Mouse (Mus musculus) adipocyte (in vitro differentiated cells): ENCODE measurements around the gene Tor2a.

Experiments used
- DNase-seq: peaks from one replicate; pipeline ENCODE4 v3.0.0-alpha.2; 2016; ENCODE audit warnings: low spot score

Tor2a gene

DNA sequence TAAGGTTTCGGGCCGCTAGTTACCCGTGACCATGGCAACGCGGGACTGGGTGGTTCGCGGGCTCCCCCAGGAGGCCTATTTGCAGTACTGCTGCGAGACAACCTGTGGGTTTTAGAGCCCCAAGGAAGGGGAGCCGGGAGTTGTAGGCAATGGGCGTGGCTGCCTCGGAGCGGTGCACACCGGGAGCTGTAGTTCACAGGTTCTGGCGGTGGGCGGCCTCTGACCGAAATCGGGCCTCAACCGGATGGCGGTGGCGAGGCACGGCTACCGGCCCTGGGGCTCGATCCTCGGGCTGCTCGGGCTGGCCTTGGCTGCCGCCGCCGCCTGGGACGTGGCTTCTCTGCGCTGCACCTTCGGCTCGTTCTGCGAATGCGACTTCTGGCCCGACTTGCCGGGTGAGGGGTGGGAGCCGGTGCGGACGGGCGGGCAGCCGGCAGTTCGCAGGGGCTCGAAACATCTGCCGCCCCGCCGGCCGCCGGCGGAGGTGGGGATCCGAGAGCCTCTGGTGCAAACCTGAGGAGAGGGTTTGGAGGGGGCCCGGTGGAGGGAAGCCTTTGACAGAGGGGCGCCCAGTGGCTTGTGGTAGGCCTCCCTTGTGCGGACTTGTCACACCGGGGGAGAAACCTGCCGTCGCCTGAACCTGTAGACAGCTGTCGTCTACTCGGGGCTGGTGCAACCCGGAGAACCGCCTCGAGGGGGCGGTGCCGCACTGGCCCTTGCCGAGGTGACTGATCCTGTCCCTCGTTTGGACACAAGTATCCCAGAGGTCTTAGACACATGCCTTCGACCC lies at the start of gene Tor2a:
Tor2a (plus strand) TSS at position 179 of the 790 bp plus-strand sequence.
- DNase-seq = peak; percentile 99

DNA sequence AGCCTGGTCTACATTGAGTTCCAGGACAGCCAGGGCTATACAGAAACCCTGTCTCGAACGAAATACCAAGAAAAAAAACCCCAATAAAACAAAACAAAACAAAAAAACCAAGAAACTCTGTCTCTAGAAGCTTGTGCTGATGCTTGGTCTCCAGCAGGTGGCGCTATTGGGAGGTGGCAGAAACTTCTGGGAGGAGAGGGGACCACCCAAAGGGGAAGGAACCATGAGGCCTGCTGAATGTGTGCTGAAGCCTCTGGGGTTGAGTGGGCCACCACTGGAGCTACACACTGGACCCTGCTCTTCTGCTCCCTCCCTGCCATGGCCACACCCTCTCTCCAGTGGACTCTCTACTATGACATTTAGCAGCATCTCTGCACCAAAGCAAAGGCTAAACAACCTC lies 48.4 kb upstream of the Tor2a start:
- DNase-seq = peak; percentile 59

DNA sequence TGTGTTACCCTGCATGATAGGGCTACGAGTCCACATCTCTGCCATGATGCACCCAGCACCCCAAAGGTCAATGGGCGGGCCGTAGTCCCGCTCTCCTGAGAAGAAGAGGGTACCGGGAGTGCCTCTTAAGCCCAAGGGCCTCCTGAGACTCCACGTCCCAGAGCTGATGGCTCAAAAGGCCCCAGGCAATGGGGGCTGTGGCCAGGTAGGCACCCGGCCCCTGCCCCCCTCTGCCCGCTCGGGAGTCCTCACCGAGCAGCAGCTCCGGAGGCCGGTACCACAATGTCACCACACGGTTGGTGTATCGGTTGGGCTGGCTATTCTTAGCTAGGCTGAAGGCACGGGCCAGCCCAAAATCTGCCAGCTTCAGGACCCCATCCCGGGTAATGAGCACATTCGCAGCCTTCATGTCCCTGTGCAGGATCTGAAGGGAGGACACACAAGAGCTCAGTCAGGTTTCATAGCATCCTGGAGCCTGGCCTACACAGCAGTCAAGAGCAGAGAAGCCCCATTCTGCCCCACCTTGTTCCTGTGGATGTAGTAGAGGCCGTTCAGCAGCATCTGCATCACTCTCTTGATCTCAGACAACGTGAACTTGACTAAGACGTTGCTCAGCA lies 47.4 kb upstream of the Tor2a start:
- DNase-seq = no peak

DNA sequence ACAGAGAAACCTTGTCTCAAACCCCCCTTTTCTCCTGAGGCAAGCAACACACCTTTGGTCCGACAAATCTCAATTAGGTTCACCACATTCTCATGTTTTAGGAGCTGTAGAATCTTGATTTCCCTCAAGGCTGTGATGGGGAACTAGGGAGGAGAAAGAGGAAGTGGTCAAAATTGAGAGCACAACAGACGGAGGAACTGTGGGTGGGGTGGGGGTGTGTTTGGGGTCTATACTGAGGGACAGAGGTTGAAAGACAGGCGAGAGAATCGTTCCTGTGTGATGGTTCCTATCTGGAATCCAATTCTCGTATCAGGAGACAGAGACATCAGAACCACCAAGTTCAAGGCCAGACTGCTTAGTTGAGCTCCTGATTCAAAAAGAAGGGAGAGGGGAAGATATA lies 46.6 kb upstream of the Tor2a start:
- no peak for DNase-seq

DNA sequence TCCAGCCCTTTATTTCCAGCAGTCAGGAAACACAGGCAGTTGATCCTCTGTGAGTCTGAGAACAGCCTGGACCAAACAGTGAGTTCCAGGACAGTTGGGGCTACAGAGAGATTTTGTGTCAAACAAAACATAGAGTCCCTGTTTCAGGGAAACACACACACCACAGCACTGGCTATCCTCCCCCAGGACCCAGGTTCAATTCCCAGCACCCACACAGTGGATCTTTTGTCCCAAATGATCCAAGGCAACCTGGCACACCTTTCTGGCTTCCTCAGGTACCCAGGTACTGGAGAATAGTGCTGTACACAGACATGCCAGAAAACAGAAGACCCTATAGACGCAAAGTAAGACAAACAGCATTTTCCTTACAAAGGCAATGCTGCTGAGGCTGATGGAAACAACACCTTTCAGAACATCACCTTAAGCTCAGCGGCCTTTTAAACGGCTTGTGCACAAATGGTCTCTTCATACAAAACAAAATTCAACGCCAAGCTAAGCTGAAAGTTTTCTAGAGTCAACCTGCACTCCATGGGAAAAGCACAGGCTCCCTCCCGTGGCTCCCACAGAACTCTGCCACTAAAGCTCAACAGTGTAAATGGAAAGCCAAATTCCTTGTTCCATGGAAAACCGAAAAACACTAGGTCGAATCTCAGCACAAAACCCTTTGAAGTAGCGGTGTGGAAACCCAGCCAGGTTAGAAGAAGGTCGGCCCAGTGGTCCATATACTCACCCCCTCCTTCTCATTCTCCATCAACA lies 45.6 kb upstream of the Tor2a start:
- DNase-seq = peak; percentile 46

DNA sequence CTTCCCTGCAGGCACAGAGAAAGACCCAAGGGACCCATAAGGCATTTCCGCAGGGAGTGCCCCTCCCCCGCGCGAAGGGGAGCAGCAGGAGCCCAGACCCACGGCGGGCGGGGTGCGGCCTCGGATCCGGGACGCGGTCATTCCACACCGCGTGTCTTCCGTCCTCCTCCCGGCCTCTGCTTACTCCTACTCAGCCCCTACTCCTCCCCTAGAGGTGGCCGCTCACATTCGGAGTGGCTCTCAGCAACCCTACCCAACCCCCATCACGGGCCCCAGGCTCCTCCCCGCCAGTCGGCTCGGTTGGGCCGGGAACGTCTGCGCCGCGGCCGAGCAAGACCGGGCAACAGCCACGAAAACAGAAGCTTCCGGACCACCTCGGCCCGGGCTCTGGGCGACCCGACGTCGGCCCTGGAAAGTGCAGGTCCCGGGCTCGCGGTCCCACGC lies 44.9 kb upstream of the Tor2a start:
- DNase-seq = peak; percentile 81

DNA sequence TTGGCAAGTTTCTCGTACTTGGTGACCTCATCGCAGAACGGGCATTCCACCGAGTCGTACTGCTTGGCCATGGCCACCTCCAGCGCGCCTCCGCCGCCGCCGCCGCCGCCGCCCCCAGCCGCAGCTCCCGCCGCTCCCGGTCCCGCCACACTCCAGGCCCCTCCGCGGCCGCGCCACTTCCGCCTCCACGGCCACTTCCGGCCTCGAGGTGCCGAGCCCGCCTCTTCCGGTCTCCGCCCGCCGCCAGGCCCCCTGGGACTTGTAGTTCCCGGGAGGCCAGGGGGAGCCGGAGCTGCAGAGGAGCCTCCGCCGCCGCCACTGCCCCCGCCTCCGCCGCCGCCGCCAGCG lies 44.5 kb upstream of the Tor2a start:
- DNase-seq = peak; percentile 92

DNA sequence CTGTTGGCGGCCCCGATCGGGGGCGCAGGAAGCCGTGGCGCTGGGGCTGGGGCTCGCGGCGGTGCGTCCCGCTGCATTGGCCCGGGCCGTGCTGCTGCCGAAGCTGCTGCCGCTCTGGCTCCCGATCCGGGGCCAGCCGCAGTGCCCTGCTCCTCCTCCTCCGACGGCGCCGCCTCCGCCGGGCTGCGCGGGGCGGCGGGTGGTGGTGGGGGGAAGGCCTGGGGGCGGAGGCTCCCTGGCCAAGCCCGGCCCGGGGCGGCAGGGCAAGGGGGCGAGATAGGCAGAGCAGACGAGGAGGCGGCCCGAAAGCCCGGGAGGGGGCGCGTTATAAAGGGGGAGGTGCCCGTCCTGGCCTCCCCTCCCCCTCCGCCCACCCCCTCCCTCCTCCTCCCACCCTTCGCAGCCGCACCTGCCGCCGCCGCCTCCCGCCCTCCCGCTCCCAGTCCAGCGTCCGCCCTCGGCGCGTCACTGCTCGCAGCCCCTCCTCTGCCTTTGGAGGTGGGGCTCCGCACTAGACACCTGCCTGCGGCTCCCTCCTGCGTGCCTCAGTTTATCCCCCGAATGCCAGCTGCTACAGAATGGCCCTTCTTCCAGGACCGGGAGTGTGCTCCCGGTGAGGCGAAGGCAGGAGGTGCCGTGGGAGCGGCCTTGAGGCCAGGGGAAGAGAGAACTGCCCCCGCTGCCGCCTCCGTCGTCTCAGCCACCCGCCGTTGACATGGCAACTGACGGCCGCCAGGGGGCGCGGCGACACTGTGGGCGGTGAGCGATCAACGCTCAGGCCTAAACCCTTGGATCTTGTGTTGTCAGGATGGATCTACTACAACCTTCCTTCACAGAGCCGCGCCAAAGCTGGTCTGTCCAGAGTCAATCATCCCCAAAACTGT lies 43.9 kb upstream of the Tor2a start, which contains the start of gene Cdk9:
Cdk9 (minus strand) TSS at position 143 of the 884 bp plus-strand sequence.
- peak; percentile 93 for DNase-seq

DNA sequence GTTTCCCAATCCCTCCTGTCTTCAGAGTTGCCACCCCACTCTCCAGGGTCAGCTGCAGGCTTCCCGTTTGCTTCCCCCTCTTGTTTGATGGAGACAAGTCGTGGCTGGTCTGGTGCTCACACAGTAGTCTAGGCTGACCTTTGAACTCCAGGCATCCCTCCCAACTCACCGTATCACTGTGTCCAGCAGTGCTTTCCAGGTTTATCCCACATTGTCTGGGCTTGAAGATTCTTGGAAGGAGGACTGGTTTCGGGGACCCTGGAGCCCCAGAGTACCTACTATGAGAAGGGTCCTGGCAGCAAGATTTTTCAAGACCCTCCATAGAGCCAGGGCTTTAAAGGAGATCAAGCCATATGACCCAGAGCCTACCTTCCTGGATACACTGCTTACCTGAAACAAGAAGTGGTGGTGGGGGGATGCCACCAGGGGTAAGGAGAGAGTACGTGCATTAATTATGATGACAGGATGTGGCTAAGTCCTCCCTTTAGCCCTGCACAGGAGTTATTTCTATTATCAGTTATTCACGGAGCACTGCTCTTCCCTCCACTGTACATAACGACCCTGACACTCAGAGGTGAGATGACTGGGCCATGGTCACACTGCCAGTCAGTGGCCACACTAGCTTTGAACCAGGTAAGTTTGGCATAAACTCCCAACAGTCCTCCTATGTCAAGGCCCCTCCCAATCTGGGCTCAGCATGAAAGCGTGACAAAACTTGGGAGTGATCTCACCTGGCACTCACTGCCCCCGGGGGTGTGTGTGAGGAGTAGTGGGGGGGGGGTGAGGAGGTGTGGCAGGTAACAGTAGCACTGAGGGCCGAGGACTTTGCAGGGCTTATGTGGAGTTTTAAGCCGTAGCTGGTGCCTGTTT lies 42.7 kb upstream of the Tor2a start:
- no peak for DNase-seq

DNA sequence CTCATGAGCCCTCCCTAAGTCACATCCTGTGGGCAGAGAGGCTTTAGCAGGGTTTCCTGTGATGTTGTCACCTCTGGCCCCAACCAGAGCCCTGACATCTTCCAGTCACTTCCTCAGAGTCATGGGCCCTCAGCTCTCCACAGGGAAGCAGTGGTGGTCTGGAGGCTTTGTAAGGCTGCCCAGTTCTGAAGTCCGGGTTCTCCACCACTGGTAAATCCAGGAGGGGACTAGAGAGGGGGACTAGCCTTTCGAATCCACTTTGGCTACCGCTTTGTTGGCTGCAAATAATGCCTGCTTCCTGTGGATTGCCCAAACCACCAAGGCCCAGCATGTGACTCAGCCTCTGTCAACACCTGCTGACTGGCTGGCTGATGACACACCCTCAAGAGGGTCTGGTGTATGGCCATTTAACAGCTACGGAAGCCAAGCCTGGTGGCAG lies 42.0 kb upstream of the Tor2a start:
- DNase-seq = peak; percentile 53

DNA sequence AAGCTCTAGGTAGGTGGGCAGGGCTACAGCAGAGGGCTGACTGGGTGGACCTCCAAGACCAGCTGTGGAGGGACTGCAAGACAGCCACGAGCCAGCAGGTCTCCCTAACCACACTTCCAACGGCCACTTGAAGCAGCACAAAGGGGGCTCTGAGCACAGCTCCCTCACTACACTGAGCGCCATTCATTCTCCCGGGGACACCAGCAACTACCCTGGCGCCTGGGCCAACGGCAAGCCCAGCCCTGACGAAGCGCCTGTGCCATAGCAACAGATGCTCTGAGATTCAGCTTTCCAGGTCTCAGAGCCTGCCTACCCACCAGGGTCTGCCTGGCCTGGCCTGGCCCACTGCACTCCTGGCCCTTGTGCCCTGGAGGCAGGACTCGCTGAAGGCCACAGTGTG lies 38.3 kb upstream of the Tor2a start:
- no peak for DNase-seq

DNA sequence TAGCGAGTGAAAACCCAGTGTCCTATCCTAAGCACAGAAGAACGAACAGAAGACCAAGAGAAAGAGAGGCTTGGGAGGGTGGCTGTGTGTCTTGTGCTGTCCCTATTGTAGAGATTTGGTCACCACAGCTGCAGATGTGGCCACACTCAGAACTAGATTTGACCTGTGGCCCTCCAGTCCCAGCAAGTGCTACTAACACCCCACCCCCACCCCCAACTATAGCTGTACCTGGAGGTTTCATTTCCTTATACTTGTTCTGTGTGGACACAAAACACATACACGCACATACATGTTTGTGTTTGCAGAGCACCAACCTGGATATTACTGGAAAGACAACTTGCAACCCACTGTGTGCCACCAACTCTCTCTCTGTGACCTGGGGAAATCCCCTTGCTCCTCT lies 37.0 kb upstream of the Tor2a start:
- no peak for DNase-seq

DNA sequence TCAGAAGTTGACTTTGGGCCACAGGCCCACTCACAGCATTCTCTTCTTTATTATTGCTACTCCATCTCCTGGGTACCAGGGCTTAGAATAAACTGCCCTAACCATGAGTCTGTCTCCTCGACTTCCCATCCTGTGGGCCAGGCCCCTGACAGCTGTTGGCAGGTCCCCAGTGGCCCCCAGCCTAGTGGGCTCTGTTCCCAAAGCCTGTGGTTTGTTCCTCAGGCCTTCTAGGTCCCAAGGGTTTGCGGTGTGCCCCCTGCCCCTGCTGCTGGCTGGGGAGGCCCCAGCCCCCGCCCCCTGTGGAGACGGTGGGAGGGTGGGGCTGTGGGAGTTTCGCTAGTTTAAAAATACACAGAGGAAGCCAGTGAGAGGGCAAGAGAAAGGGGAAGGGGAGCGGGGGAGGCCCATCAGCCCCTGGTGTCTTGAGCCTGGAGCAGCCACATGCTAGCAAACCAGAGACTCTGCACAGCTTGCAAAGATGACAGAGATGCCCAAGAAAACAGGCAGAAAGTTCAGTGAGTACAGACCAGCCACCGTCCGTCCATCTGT lies 36.3 kb upstream of the Tor2a start, which contains the start of gene Sh2d3c:
Sh2d3c (plus strand) TSS at position 375 of the 549 bp plus-strand sequence.
- DNase-seq = peak; percentile 64

DNA sequence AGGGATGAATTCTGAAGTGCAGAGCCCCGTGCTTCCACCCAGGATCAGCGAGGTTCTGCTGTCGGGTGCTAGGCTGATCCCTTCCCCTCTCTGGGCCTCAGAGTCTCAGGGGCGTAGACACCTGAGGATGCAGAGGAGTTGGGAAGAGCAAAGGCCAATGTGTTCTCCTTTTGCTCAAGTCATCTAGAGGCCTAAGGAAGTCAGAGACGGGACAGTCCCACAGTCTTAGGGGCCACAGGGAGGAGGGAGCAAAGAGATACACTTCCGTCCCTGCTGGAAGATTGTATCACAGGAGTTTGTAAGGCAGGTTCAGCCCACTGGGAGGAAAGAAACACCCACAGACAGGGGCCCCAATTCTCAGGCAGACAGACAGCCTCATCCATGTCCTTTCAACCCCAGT lies 35.0 kb upstream of the Tor2a start:
- no peak for DNase-seq

DNA sequence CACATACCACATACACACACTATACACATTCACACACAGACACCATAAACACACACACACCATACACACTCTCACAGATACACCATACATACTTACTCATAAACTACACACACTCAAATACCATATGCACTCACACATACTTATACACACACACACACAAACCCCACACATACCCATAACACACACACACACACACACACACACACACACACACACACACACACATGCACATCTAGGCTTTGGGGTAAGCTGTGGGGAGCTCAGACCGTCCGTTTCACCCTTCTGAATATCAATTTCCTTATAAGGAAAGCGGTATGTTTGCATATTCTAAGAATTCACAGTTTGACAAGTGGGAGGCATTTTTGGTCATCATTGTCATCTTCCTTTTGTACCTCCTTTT lies 34.5 kb upstream of the Tor2a start:
- DNase-seq = no peak

DNA sequence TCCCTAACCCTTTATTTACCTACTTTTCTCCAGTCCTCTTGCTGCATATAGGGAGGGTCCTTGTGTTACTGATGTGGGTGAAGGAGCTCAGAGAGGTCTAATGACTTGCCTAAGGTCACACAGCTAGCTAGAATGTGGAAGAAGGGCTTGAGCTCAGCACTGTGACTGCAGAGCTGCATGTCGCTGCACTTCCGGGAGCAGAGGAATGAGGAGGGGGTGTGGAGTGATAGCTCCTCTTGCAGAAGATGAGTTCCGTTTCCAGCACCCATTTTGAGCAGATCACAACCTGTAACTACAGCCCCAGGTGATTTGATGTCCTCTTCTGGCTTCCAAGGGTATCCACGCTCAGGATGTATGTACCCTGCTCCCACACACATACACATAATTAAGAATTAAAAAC lies 32.9 kb upstream of the Tor2a start:
- no peak for DNase-seq

DNA sequence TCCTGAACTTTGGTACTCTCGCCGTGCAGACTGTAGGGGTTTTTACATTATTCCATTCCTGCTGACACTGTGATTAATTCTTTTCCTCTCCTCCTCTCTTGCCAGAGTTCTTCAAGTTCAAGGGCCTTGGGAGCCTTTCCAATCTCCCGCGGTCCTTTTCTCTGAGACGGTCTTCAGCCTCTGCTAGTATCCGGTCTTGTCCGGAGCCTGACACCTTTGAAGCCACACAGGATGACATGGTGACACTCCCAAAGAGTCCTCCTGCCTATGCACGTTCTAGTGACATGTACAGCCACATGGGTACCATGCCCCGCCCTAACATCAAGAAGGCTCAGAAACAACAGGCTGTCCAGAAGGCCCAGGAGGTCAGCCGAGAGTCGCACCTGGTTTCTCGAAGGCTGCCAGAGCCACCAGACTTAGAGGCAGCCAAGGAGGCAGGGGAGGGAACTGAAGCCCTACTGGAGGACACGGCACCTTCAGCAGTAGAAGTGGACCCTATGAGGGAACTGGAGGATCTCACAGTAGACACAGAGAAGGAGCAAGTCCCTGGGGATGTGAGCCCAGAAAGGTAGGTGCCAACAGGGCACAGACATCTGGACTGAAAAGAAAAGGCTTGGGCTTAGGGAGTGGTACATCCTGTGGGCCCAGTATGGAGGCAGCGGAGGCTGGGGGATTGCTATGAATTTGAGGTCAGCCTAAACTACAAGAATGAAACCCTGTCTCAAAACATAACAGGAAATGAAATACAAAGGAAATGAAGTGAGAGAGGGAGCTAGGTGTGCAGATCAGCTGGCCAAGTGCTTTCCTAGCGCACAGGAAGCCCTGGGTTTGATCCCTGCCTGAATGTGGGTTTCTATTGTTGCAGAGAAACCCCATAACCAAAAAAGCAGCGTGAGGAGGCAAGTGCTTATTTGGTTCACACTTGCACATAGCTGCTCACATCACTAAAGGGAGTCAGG lies 31.9 kb upstream of the Tor2a start:
- DNase-seq = no peak

DNA sequence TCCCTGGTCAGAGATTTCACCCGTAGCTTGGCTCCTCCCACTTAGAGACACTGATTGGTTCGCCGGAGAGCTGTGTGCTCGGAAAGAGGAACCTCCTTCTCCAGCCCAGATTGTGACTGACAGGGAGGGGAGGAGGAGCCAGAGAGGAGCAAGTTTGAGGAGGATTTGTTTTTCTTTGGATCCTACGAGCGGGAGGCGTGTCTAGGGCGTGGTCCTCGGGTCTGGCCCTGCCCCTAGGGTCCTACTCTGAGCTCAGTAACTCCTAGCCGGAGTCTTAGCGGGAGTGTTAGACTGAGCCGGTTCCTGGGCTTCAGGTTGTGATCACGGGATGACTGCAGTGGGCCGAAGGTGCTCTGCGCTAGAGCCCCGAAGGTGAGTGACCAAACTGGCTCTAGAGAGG lies 29.6 kb upstream of the Tor2a start:
- peak; percentile 80 for DNase-seq

DNA sequence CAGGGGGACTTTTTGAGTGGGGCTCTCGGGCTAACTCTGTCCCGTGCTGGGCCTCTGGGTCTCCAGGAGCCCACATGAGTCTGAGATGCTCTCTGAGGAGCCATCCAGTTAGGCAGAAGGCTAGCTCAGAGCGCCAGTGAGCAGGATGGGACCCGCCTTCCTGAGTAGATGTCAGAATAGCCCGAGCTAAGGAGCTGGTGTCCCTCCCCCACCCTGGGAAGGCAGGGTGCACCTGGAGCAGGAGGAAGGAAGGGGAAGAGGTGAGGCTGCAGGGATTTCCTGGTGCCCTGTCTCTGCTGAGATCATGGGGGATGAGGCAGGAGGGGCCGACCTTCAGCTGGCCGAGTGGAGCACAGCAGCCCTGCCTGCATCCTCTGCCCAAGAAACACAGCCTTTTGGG lies 28.6 kb upstream of the Tor2a start:
- no peak for DNase-seq
